Comparison of ENCODE assay signal across 22 mouse cellular contexts in the genomic region with DNA sequence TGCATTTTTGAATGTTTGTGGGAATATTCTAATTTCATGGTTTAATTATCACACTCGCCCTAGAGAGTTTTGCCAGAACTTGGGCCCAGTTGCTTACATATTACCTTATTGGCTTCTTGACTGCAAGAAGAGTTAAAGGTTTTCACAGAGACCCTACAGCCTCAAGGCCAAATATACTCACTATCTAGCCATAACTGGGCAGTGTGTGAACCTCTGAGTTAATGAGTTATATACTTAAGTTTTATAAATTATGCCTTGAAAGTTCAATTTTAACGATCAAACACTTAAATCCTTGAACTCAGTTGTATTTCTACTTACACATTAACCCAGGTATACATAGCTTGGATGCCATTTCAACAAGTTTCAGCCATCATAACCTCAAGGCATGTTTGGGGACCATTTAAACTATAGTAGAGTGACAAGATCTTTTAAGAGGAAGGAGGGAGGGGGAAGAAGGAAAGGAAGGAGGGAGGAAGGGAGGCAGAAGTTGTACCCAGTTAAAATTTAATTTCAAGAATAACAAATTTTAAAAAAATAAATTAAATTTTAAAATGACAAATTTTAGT. TPM values are rescaled to one million over a fixed set of nuclear protein-coding genes. Genes with fewer than 3 reads are reported as not detected.
"Had no signal": no experiment of that assay in that cellular context is flagged by ENCODE, and none has a peak within 500 bp of the region (broad histone marks: within the 10 kb centered on the region; RNA-seq: fewer than 3 reads in every experiment).

No protein-coding gene starts in this region.

- H3K36me3 ChIP-seq: lung, embryonic 15.5 days; midbrain, embryonic 13.5 days; midbrain, embryonic 15.5 days; neural tube, embryonic 12.5 days; stomach, embryonic 15.5 days had no signal

- H3K9me3 ChIP-seq: lung, embryonic 15.5 days; midbrain, embryonic 13.5 days; midbrain, embryonic 15.5 days; neural tube, embryonic 12.5 days; stomach, embryonic 15.5 days had no signal

- ATAC-seq: lung, postnatal 0 days; midbrain, embryonic 13.5 days; midbrain, embryonic 15.5 days had no signal

- DNase-seq: lung, adult 2 months; lung, postnatal 14 days; lung, postnatal 36 days; right cerebral cortex, postnatal 14 days; thymus, adult 2 months; thymus, postnatal 25 days; thymus, postnatal 4 days had no signal

- H3K4me2 ChIP-seq: lung, embryonic 15.5 days; midbrain, embryonic 11.5 days; midbrain, embryonic 13.5 days; midbrain, embryonic 15.5 days; neural tube, embryonic 12.5 days; stomach, embryonic 15.5 days had no signal

- H3K4me1 ChIP-seq: megakaryocyte, embryonic 14.5 days had no signal

- H3K9ac ChIP-seq: lung, embryonic 15.5 days; midbrain, embryonic 13.5 days; midbrain, embryonic 15.5 days; neural tube, embryonic 12.5 days; stomach, embryonic 15.5 days had no signal

- H3K27ac ChIP-seq: lung, embryonic 15.5 days; macrophage; midbrain, embryonic 13.5 days; midbrain, embryonic 15.5 days; neural tube, embryonic 12.5 days; stomach, embryonic 15.5 days; stomach, postnatal 0 days had no signal

- H3K4me3 ChIP-seq: lung, embryonic 15.5 days; megakaryocyte, embryonic 14.5 days; midbrain, embryonic 13.5 days; midbrain, embryonic 15.5 days; neural tube, embryonic 12.5 days; stomach, embryonic 15.5 days had no signal

- H3K27me3 ChIP-seq: lung, embryonic 15.5 days; megakaryocyte, embryonic 14.5 days; midbrain, embryonic 13.5 days; midbrain, embryonic 15.5 days; neural tube, embryonic 12.5 days; stomach, embryonic 15.5 days had no signal

RNA-seq across cellular contexts. Expression of a gene that starts 52.5 kb away (rescaled TPM):
- polyA plus RNA-seq: lung, adult 2 months; lung, embryonic 15.5 days; lung, postnatal 0 days; macrophage; midbrain, embryonic 11.5 days; midbrain, embryonic 13.5 days; midbrain, embryonic 15.5 days; midbrain, postnatal 0 days; neural tube, embryonic 12.5 days; neural tube, embryonic 14.5 days; spleen, adult 2 months; stomach, embryonic 15.5 days; stomach, postnatal 0 days; testis, adult 2 months; thymus, adult 2 months; urinary bladder, adult 2 months had no signal
